Mouse (Mus musculus) left cerebral cortex, postnatal 25 days (tissue): ENCODE data around the gene Inpp5k. TPM values are rescaled to one million over a fixed set of nuclear protein-coding genes. Genes with fewer than 3 reads are reported as not detected.
"Not testable (repeated sequence)": the region's sequence is repeated elsewhere in the genome, so short reads cannot be mapped to it uniquely, and the experiment has no call there.

ENCODE experiments used
- DNase-seq, 2 experiments: peaks; one replicate each; pipeline ENCODE4 v3.0.0; 2022; ENCODE audit warnings: low spot score in 2 of 2, mixed read lengths in 1 of 2
- intact Hi-C: fragments of 180-260 bp; cut with DNase I; formaldehyde crosslinking; loops from one replicate; pipeline ENCODE4 v1.15.1; 2025
- total RNA-seq, 2 experiments: library from RNA; stranded (reverse); gene quantifications; 2 replicates each; pipeline ENCODE4 v1.2.3; 2021

Inpp5k gene
- 10 to 100 TPM; 38.5 to 41.3 TPM for total RNA-seq

- intact Hi-C loops = loop anchor here (1.0 to 2.0 kb wide), 2 partner anchors 20 to 49 kb away; partner anchors contain the start of genes Crk and Myo1c
- DNase-seq = peak; percentile 96 to 99
These were observed at the start of gene Inpp5k for GRCm38 (mm10) chr11:75630645-75631229. TSS of gene Inpp5k (plus strand) at chr11:75630988.

- DNase-seq = no peak
- intact Hi-C loops = no loop called here
These were observed 49.2 kb upstream of the Inpp5k start for GRCm38 (mm10) chr11:75581495-75582149.

DNA sequence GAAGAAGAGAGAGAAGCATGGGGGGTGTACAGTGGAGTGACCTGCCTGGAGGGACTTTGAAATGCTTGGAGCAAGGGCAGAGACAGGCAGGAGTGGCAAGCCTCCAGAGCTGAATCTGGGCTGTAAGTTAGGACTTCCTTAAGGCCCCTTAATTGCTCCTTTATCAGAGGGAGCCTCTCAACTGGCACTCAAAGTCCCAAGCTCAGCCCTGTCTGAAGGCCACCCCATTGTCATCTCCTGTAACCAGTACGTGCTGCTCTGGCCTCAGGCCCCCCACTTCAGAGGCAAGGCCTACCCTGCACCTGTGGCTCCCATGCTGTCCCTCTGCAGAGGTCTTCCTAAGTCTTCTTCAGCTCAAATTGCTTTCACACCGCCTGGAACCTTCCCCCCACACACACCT is 47.3 kb upstream of the Inpp5k start:
- DNase-seq = no peak
- intact Hi-C loops = no loop called here

DNA sequence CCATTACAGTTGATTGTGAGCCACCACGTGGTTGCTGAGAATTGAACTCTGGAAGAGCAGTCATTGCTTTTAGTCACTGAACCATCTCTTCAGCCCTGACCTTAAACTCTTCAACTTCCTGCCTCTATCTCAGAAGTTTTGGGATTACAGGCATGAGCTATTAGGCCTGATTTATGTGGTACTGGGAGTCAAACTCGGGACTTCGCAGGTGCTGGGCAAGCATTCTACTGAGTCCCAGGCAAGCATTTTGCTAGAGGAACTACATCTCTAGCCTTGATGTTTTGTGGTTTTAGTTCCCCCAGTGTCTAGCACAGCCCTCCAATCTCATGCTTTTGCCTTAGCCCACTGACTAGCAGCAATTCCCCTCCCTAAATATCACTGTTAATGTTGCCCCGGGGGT is 45.7 kb upstream of the Inpp5k start:
- intact Hi-C loops = no loop called here
- DNase-seq = no peak

- no peak for DNase-seq
- intact Hi-C loops = no loop called here
These were observed 44.8 kb upstream of the Inpp5k start for GRCm38 (mm10) chr11:75585978-75586377.

DNA sequence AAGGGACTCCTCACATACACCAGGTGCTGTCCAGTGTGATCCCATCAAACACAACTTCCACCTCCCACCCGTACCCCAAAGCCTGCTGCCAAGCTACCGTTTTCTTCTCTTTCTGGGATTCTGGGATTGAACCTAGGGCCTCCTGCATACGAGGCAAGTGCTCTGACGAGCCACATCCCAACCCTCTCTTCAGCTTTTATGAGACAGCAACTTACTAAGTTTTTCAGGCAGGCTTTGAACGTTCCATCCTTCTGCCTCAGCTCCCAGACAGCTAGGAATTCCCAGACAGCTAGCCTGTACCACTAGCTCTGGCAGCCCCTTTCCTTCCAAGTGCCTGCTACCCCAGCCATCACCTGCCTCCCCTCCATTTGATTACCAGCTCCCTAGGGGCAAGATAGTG is 43.8 kb upstream of the Inpp5k start:
- intact Hi-C loops = no loop called here
- DNase-seq = no peak

DNA sequence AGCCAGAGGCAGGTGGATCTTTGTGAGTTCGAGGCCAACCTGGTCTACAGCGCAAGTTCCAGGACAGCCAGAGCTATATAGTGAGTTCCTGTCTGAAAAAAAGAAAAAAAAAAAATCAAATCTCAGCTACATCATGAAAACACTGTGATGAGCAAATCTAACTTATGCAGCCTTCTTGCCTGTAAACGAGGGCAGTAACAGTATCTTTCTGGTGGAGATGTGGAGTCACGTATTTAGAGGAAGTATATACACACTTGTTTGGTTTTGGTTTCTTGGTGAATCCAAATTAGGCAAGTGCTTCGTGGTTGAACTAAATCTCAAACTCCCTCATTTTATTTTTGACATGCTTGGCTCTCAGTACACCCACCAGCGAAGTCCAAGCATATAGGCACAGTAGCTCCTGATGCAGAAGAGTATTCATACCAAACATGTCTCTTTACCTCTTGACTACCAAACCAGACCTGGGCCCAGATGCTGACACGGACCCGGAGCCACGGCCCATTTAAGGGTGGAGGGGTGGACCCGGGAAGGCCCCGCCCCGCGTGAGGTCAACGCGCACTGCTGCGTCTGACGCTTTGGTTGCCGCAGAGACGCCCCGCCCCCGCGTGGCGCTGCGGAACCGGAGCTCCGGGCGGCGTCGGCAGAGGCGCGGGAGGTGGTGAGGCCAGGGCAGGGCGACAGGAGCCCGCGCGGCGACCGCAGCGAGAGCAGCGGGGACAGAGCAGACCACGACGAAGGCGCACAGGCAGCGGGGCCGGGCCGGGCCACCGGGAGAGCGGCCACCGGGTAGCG is 43.1 kb upstream of the Inpp5k start, which contains the start of gene Pitpna:
Pitpna (plus strand) TSS at position 605 of the 792 bp plus-strand sequence.
- DNase-seq = peak; percentile 97 to 98
- intact Hi-C loops = no loop called here

DNA sequence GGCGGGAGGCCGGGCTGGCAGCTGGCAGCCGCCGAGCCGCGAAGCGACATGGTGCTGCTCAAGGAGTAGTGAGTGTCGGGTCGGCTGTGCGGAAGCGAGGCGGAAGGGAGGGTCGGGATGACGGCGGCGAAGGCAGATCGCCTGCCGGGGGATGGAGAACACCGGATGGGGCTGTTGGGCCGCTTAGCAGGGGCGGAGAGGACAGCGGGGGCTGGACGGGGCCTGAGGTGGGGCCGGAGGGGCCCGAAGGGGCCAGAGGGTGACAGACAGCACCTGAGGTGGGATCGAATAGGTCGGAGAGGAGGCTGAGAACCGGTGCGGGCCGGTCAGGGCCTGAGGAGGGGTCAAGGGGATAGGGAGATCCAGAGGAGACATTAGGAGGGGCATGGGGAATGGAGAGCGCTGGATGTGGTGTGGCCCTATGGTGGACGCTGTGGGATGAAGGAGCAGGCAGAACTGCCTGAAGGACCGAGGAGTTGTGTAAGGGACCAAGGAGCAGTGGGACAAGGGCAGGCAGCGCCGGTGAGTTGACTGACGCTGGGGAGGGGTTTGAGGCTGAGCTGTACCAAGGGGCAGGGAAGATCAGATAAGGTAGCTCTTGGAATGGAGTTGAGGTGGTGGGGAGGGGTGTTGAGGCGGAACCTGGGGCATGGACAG is 42.4 kb upstream of the Inpp5k start:
- intact Hi-C loops = no loop called here
- DNase-seq = no peak

- DNase-seq = no peak
- intact Hi-C loops = no loop called here
These were observed 38.2 kb upstream of the Inpp5k start for GRCm38 (mm10) chr11:75592612-75593011.

GRCm38 (mm10) chr11:75594431-75594830 is 36.4 kb upstream of the Inpp5k start:
- intact Hi-C loops = no loop called here
- DNase-seq = no peak

DNA sequence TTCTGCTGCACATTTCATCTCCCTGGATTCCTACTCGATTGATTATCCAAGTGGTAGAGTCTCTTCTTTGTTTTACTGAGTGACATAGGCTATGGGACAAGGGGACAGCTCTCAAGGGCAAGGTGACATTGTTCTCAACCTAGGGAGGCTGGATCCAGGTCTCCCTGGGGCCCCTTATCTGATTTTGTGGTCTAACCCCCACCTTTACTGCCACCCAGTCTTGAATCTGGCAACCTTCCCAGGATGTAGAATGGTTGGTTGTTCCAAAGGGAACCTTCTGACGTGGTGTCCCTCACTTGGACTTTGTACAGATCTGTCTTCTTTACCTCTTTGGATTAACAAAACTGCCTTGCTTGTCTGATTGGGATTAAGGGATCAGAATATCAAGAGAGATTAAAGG is 35.4 kb upstream of the Inpp5k start:
- intact Hi-C loops = no loop called here

GRCm38 (mm10) chr11:75595816-75596215 is 35.0 kb upstream of the Inpp5k start:
- DNase-seq = no peak
- intact Hi-C loops = no loop called here

More for the DNA sequence above, 35.4 kb upstream of the Inpp5k start:
- DNase-seq = no peak

GRCm38 (mm10) chr11:75596726-75597255 is 34.0 kb upstream of the Inpp5k start:
- DNase-seq = no peak
- intact Hi-C loops = no loop called here

GRCm38 (mm10) chr11:75598004-75598403 is 32.8 kb upstream of the Inpp5k start:
- intact Hi-C loops = no loop called here
- DNase-seq = no peak

DNA sequence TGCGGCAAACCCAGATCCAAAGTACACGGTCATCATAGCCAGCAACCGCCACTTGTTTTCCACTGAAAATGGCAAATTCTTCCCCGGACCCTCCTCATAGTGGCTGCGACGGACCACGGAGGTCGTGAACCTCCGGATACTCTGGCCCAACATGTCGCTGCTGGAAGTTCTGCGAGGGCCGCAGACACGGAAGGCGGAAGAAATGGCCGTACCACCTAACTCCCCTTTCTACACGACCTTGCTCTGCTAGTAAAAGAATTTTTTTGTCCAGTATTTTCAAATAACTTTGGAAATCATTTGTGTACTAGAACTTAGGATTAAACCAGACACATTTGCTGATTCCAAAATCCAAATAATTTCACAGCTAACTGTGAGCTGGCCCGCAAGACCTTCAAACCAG is 31.0 kb upstream of the Inpp5k start:
- DNase-seq, intact Hi-C loops: not testable (repeated sequence)

DNA sequence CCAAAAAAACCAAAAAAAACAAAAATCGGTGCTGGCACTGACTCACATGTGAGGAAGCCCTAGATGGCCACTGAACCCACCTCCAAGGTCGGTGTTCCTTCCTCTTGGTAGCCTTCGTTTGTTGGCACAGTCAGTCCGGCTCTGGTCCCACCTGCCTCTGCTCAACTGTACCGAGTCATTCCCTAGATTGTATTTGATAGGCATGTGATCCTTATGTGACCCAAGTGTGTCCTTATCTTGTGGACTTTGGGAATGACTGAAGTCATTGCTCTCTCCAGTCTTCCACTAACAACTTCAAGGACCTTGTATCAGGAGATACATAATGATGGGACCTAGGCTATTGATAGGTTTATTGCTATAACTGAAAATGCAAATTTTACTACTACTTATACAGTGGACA is 26.0 kb upstream of the Inpp5k start:
- no peak for DNase-seq
- intact Hi-C loops = no loop called here

DNA sequence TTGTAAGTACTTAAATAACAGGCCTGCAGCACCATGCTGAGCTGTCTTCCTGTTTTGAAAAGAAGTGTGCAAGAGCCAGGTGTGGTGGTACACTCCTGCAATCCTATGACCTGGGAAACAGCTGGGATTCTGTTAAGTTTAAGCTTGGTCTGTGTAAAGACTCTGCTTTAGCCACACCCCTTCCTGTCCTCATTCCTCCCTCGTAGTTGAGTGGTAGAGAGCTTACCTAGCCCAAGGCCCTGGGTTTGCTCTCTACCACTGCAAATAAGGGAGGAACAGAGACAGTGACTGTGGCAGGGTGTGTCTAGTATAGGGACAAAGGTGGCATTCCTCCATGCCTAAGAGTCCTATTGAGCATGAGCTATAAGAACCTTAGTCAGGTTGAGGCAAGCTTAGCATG is 25.5 kb upstream of the Inpp5k start:
- no peak for DNase-seq
- intact Hi-C loops = no loop called here

GRCm38 (mm10) chr11:75608776-75609175 is 22.0 kb upstream of the Inpp5k start:
- DNase-seq = no peak
- intact Hi-C loops = no loop called here

DNA sequence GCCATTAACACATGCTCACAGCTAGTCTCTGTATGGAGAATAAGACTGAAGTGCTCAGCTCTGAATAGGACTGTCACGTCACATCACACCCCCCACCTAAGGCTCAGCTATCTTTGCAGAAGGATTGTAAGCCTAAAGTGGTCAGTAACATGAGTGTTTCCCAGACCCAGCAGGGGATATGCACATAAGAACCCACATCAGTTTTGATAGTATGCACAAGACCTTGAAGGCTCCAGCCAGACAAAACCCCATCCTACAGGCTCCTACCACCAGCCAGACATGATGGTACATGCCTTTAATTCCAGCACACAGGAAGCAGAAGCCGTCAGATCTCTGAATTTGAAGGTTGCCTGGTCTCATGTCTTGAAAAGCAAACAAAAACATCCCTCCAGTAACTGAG is 20.8 kb upstream of the Inpp5k start:
- DNase-seq = no peak
- intact Hi-C loops = no loop called here

DNA sequence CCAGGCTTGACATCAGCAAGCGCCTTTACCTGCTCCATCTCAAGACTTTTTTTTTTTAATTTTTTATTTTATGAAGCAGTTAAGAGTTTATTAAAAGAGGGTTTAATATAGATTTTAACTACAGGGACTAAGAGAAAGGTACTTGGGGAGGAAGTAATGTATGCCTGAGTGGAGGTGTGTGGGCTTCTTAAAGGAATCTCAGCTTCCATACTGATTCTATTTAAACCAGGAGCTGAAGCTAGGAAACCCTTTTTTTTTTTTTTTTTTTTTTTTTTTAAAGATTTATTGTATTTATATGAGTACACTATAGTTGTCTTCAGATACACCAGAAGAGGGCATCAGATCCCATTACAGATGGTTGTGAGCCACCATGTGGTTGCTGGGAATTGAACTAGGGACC is 16.0 kb upstream of the Inpp5k start:
- DNase-seq = no peak
- intact Hi-C loops = no loop called here
